Mouse (Mus musculus) brain, adult 10 weeks (tissue): ENCODE measurements around the gene Klrc1. TPM values are rescaled to one million over a fixed set of nuclear protein-coding genes. Genes with fewer than 3 reads are reported as not detected.

Experiments used
- polyA plus RNA-seq: library from polyadenylated mRNA; stranded (reverse); fragments of 350-450 nt; fragmentation: Illumina TruSeq; extraction: RNeasy Lipid Tissue Mini Kit (QIAGEN cat#74804); gene quantifications from one replicate; pipeline ENCODE4 v1.2.3, GENCODE M21; 2015; ENCODE audit warnings: low read depth, low replicate concordance

Klrc1 gene
- not detected for polyA plus RNA-seq

GRCm38 (mm10) chr6:129678873-129679272 lies at the start of gene Klrc1:
Gene Klrc1 (minus strand): TSS chr6:129678973.

GRCm38 (mm10) chr6:129717032-129717431 lies 38.3 kb upstream of the Klrc1 start, which contains the start of gene Klri1:
Gene Klri1 (minus strand): TSS chr6:129717132.

GRCm38 (mm10) chr6:129660589-129660988 lies 18.2 kb downstream of the Klrc1 start, which contains the start of gene Klrc2:
Gene Klrc2 (minus strand): TSS chr6:129660689.

GRCm38 (mm10) chr6:129643237-129643636 lies 35.5 kb downstream of the Klrc1 start, which contains the start of gene Klrc3:
Gene Klrc3 (minus strand): TSS chr6:129643337.

GRCm38 (mm10) chr6:129623735-129624134 lies 55.0 kb downstream of the Klrc1 start, which contains the start of gene Klrk1:
Gene Klrk1 (minus strand): TSS chr6:129623864.

Other genes with a start within 250 kb of the Klrc1 start
- gene Clec1a, start 227.0 kb downstream of the Klrc1 start, polyA plus RNA-seq = 0.91 TPM
- not detected for gene Olr1, start 171.8 kb downstream of the Klrc1 start, polyA plus RNA-seq
- gene Tmem52b, start 166.4 kb downstream of the Klrc1 start, polyA plus RNA-seq = not detected
- gene Gabarapl1, start 145.8 kb downstream of the Klrc1 start, polyA plus RNA-seq = 958 TPM
- gene Klre1, start 101.1 kb downstream of the Klrc1 start, polyA plus RNA-seq = not detected
- gene Klrd1, start 87.2 kb downstream of the Klrc1 start, polyA plus RNA-seq = not detected
- gene Klrk1, start 55.1 kb downstream of the Klrc1 start, polyA plus RNA-seq = not detected
- not detected for gene Klrc3, start 35.6 kb downstream of the Klrc1 start, polyA plus RNA-seq
- not detected for gene Klrc2, start 18.3 kb downstream of the Klrc1 start, polyA plus RNA-seq
- gene Klri1, start 38.2 kb upstream of the Klrc1 start, polyA plus RNA-seq = not detected
- not detected for gene Klri2, start 61.5 kb upstream of the Klrc1 start, polyA plus RNA-seq
- not detected for gene Gm156, start 105.3 kb upstream of the Klrc1 start, polyA plus RNA-seq
- gene Gm17631, start 183.7 kb upstream of the Klrc1 start, polyA plus RNA-seq = not detected
- gene Klra17, start 197.7 kb upstream of the Klrc1 start, polyA plus RNA-seq = not detected
- gene Klra5, start 238.7 kb upstream of the Klrc1 start, polyA plus RNA-seq = not detected